Mouse (Mus musculus) kidney, embryonic 14.5 days (tissue): ENCODE measurements around the gene Nudcd3. TPM values are rescaled to one million over a fixed set of nuclear protein-coding genes. Genes with fewer than 3 reads are reported as not detected.

ENCODE experiments used
- ATAC-seq: fragments of 200-750 bp; cut with Nextera tagmentation; 2 replicates; pipeline ENCODE4 v1.8.0; 2017; ENCODE audit warnings: moderate number of reproducible peaks, mild to moderate bottlenecking, moderate TSS enrichment, moderate library complexity; ENCODE audit not compliant: low FRiP score, low TSS enrichment
- H3K27ac ChIP-seq: fragments of 300-500 bp; sonication (generic); 2 replicates; pipeline ENCODE4 v1.5.1; 2014; ENCODE audit warnings: low read depth, mild to moderate bottlenecking, low read length, moderate library complexity, mixed read lengths
- H3K27me3 ChIP-seq: fragments of 300-500 bp; sonication (generic); 2 replicates; pipeline ENCODE4 v1.6.1; 2014; ENCODE audit warnings: mild to moderate bottlenecking, low read length; ENCODE audit not compliant: control insufficient read depth, insufficient read depth
- H3K36me3 ChIP-seq: fragments of 300-500 bp; sonication (generic); 2 replicates; pipeline ENCODE4 v1.6.1; 2014; ENCODE audit warnings: low read length, mixed read lengths; ENCODE audit not compliant: control insufficient read depth, insufficient read depth
- H3K4me1 ChIP-seq: fragments of 300-500 bp; sonication (generic); 2 replicates; pipeline ENCODE4 v1.6.1; 2014; ENCODE audit warnings: low read length, mixed read lengths; ENCODE audit not compliant: control insufficient read depth, insufficient read depth
- H3K4me2 ChIP-seq: fragments of 300-500 bp; sonication (generic); replicated peaks from 2 replicates; pipeline ENCODE4 v1.6.1; 2014; ENCODE audit warnings: low read depth, mild to moderate bottlenecking, low read length
- H3K4me3 ChIP-seq: fragments of 300-500 bp; sonication (generic); 2 replicates; pipeline ENCODE4 v1.5.1; 2014; ENCODE audit warnings: mild to moderate bottlenecking, low read length
- H3K9ac ChIP-seq: fragments of 300-500 bp; sonication (generic); 2 replicates; pipeline ENCODE4 v1.6.1; 2014; ENCODE audit warnings: low read depth, mild to moderate bottlenecking, low read length, moderate library complexity
- H3K9me3 ChIP-seq: fragments of 300-500 bp; sonication (generic); 2 replicates; pipeline ENCODE4 v1.6.1; 2016; ENCODE audit warnings: low read length; ENCODE audit not compliant: control insufficient read depth
- WGBS: fragments of 180-500 bp; shearing (Covaris S2); extraction: QIAGEN DNeasy Blood & Tissue Kit; methylation state at CpG from one replicate; pipeline ENCODE4 v1.1.7; 2014; 5-methylcytosine and 5-hydroxymethylcytosine counted together
- polyA plus RNA-seq: library from polyadenylated mRNA; unstranded; fragments of >200 nt; fragmentation: Nextera tagmentation; extraction: Ambion mirVana; gene quantifications from 2 replicates; pipeline ENCODE4 v1.2.1, GENCODE M21; 2014

Gene Nudcd3
- polyA plus RNA-seq, 1 experiment from 2014 or later, result 36.0 TPM

GRCm38 (mm10) chr11:6208158-6208557 is 7.9 kb upstream of the Nudcd3 start:
- no peak overlapping the region for H3K27ac ChIP-seq
- 92% methylated on average over 1 of the region's 1 CpGs for WGBS
- H3K27me3 ChIP-seq, result no peaks in the 10 kb centered on the region
- H3K4me1 ChIP-seq, result no peaks in the 10 kb centered on the region
- H3K9me3 ChIP-seq, result no peaks in the 10 kb centered on the region
- no peak for ATAC-seq
- no peak overlapping the region for H3K9ac ChIP-seq
- H3K36me3 ChIP-seq, result no peaks in the 10 kb centered on the region
- H3K4me2 ChIP-seq, result no peak overlapping the region
- H3K4me3 ChIP-seq, result no peak overlapping the region

- Histone ChIP-seq H3K27me3 (no peaks in the 10 kb centered on the region), H3K9me3 (no peaks in the 10 kb centered on the region), H3K4me1 (no peaks in the 10 kb centered on the region), H3K27ac (no peak overlapping the region), H3K9ac (no peak overlapping the region), H3K4me2 (no peak overlapping the region), H3K4me3 (no peak overlapping the region), H3K36me3 (no peaks in the 10 kb centered on the region)
- WGBS, result 81% methylated on average over 2 of the region's 2 CpGs
- no peak for ATAC-seq
These were observed 6.9 kb upstream of the Nudcd3 start for GRCm38 (mm10) chr11:6207090-6207489.

- ATAC-seq, result no peak
- WGBS, result 27% methylated on average over 9 of the region's 9 CpGs
- peak overlapping the region; percentile 91 for H3K9ac ChIP-seq
- H3K27ac ChIP-seq, result peak overlapping the region; percentile 98; the same call in 1 of the 2 replicates
- H3K36me3 ChIP-seq, result no peaks in the 10 kb centered on the region
- peak overlapping the region; percentile 70 for H3K4me2 ChIP-seq
- H3K4me3 ChIP-seq, result peak overlapping the region; percentile 78
- no peaks in the 10 kb centered on the region for H3K27me3 ChIP-seq
- H3K4me1 ChIP-seq, result peaks cover 12% of the 10 kb centered on the region
- no peaks in the 10 kb centered on the region for H3K9me3 ChIP-seq
These were observed 355 bp upstream of the Nudcd3 start for GRCm38 (mm10) chr11:6200570-6200969.

GRCm38 (mm10) chr11:6199410-6200086 is 667 bp downstream of the Nudcd3 start, which contains the start of gene A730071L15Rik:
Gene A730071L15Rik, plus strand, starts transcription at chr11:6200029.
- Histone ChIP-seq H3K4me3 (peak within 1 kb of the TSS; percentile 78), H3K9ac (peak within 1 kb of the TSS; percentile 91), H3K27ac (peak within 1 kb of the TSS; percentile 98), H3K4me2 (peak within 1 kb of the TSS; percentile 70), H3K4me1 (peaks cover 12% of the 10 kb centered on the region), H3K36me3 (no peaks in the 10 kb centered on the region), H3K9me3 (no peaks in the 10 kb centered on the region), H3K27me3 (no peaks in the 10 kb centered on the region)
- ATAC-seq, result peak; percentile 83
- 1% methylated on average over 35 of the region's 35 CpGs for WGBS

- no peak for ATAC-seq
- no peaks in the 10 kb centered on the region for H3K27me3 ChIP-seq
- peaks cover 12% of the 10 kb centered on the region for H3K4me1 ChIP-seq
- no peak overlapping the region for H3K27ac ChIP-seq
- H3K4me3 ChIP-seq, result no peak overlapping the region
- 89% methylated on average over 4 of the region's 4 CpGs for WGBS
- no peaks in the 10 kb centered on the region for H3K9me3 ChIP-seq
- peak overlapping the region; percentile 28; the same call in 1 of the 2 replicates for H3K9ac ChIP-seq
- peak overlapping the region; percentile 70 for H3K4me2 ChIP-seq
- no peaks in the 10 kb centered on the region for H3K36me3 ChIP-seq
These were observed 1.8 kb downstream of the Nudcd3 start for GRCm38 (mm10) chr11:6198449-6198848.

GRCm38 (mm10) chr11:6196780-6197179 is 3.4 kb downstream of the Nudcd3 start:
- ATAC-seq, result no peak
- WGBS, result 94% methylated on average over 8 of the region's 8 CpGs
- Histone ChIP-seq H3K27me3 (no peaks in the 10 kb centered on the region), H3K27ac (no peak overlapping the region), H3K36me3 (peaks cover 12% of the 10 kb centered on the region; the same call in 1 of the 2 replicates), H3K4me1 (peaks cover 12% of the 10 kb centered on the region), H3K4me3 (no peak overlapping the region), H3K9ac (no peak overlapping the region), H3K9me3 (no peaks in the 10 kb centered on the region), H3K4me2 (no peak overlapping the region)

- H3K36me3 ChIP-seq, result peaks cover 11% of the 10 kb centered on the region; the same call in 1 of the 2 replicates
- H3K4me2 ChIP-seq, result no peak overlapping the region
- no peak overlapping the region for H3K4me3 ChIP-seq
- no peak overlapping the region for H3K9ac ChIP-seq
- ATAC-seq, result peak; percentile 63
- peaks cover 6% of the 10 kb centered on the region; the same call in 1 of the 2 replicates for H3K4me1 ChIP-seq
- no peak overlapping the region for H3K27ac ChIP-seq
- 11% methylated on average over 2 of the region's 2 CpGs for WGBS
- no peaks in the 10 kb centered on the region for H3K27me3 ChIP-seq
- no peaks in the 10 kb centered on the region for H3K9me3 ChIP-seq
These were observed 12.3 kb downstream of the Nudcd3 start for GRCm38 (mm10) chr11:6187878-6188277.

GRCm38 (mm10) chr11:6187399-6187798 is 12.8 kb downstream of the Nudcd3 start:
- WGBS, result 70% methylated on average over 3 of the region's 3 CpGs
- Histone ChIP-seq H3K36me3 (peaks cover 7% of the 10 kb centered on the region; the same call in 1 of the 2 replicates), H3K27me3 (no peaks in the 10 kb centered on the region), H3K4me3 (no peak overlapping the region), H3K27ac (no peak overlapping the region), H3K4me2 (no peak overlapping the region), H3K9ac (no peak overlapping the region), H3K4me1 (peaks cover 6% of the 10 kb centered on the region; the same call in 1 of the 2 replicates), H3K9me3 (no peaks in the 10 kb centered on the region)
- peak; percentile 51 for ATAC-seq

GRCm38 (mm10) chr11:6184202-6184935 is 15.8 kb downstream of the Nudcd3 start:
- H3K27ac ChIP-seq, result no peak overlapping the region
- H3K36me3 ChIP-seq, result peaks cover 2% of the 10 kb centered on the region; the same call in 1 of the 2 replicates
- H3K4me2 ChIP-seq, result no peak overlapping the region
- no peak overlapping the region for H3K4me3 ChIP-seq
- 51% methylated on average over 11 of the region's 11 CpGs for WGBS
- peaks cover 13% of the 10 kb centered on the region for H3K4me1 ChIP-seq
- no peak overlapping the region for H3K9ac ChIP-seq
- no peaks in the 10 kb centered on the region for H3K9me3 ChIP-seq
- H3K27me3 ChIP-seq, result no peaks in the 10 kb centered on the region
- ATAC-seq, result no peak
